Mouse (Mus musculus): Measurements from ENCODE around the gene D330020A13Rik. TPM values are rescaled to one million over a fixed set of nuclear protein-coding genes. Genes with fewer than 3 reads are reported as not detected.

Gene D330020A13Rik
- polyA plus RNA-seq, 1 experiment from 2014 or later = 0.25 TPM

Other genes with a start within 250 kb of the D330020A13Rik start
- gene Ninj2, start 201.0 kb upstream of the D330020A13Rik start, polyA plus RNA-seq (2015; fragmentation: Nextera tagmentation; extraction: Ambion mirVana) = 0.26 and 0.62 TPM in 2 replicates
- 0.32 and 0.54 TPM in 2 replicates for gene B4galnt3, start 195 bp downstream of the D330020A13Rik start, polyA plus RNA-seq (2015; fragmentation: Nextera tagmentation; extraction: Ambion mirVana)
- gene Kdm5a, start 69.8 kb downstream of the D330020A13Rik start, polyA plus RNA-seq (2015; fragmentation: Nextera tagmentation; extraction: Ambion mirVana) = 39.6 and 45.2 TPM in 2 replicates
- gene Ccdc77, start 70.0 kb downstream of the D330020A13Rik start, polyA plus RNA-seq (2015; fragmentation: Nextera tagmentation; extraction: Ambion mirVana) = 25.4 and 26.6 TPM in 2 replicates
- 6.4 and 7.2 TPM in 2 replicates for gene Il17ra, start 168.9 kb downstream of the D330020A13Rik start, polyA plus RNA-seq (2015; fragmentation: Nextera tagmentation; extraction: Ambion mirVana)
- 0.17 and 0.20 TPM in 2 replicates for gene Tmem121b, start 199.4 kb downstream of the D330020A13Rik start, polyA plus RNA-seq (2015; fragmentation: Nextera tagmentation; extraction: Ambion mirVana)
- 16.7 and 17.3 TPM in 2 replicates for gene Hdhd5, start 237.0 kb downstream of the D330020A13Rik start, polyA plus RNA-seq (2015; fragmentation: Nextera tagmentation; extraction: Ambion mirVana)

Data from lung, embryonic 15.5 days (tissue).